Mouse (Mus musculus) T-cell, adult 2 months (primary cell): ENCODE measurements around the gene Cd5l.

ENCODE experiments used
- DNase-seq: peaks from one replicate; pipeline ENCODE4 v3.0.0; 2022; ENCODE audit warnings: low spot score

Cd5l gene

DNA sequence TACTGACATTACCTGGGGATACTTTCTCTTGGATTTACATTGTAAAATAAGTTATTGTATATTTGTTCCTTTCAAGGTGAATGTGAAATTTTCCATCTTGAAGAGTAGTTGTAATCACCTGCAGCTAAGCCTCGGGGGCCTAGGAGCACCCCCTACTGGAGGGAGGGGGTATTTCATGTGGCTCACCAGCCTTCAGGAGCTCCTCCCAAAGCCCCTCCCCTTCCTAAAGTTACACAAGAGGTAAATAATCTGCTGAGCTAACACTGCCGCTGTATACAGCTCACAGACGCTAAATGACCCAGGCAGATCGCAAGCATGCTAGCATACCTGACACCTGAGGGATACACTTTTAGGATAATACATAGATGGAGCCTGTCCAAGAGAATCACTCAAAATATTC, 50.5 kb downstream of the Cd5l start:
- DNase-seq = peak; percentile 59

DNA sequence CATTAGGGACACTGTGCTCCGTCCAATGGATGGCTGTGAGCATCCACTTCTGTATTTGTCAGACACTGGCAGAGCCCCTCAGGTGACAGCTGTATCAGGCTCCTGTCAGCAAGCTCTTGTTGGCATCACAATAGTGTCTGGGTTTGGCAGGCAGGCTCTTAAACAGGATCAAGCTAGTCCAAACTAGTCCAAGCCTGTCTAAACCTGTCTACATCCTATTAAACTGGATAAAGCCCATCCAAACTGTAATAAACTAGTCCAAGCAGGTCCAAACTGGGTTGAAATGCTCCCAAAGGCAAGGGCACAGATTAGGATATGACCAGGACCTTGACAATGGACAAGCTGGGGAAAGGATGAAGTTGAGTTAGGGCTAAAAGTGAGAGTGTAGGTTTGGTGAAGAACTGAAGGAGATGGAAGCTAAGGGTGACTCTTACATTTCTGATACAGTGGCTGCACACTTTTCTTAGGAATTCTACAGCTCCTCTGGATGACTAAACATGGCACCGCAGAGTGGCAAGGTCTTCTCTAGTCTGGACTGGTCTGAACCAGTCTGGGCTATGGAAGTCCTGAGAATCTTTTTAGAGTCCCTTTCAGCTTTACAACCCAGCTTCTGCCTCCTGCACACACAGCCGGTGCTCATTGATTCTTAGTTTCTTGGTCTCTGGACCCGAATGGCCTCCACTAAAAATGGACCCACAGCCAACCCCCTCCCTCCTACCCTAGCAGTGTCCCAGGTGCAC, 51.7 kb downstream of the Cd5l start:
- DNase-seq = no peak

DNA sequence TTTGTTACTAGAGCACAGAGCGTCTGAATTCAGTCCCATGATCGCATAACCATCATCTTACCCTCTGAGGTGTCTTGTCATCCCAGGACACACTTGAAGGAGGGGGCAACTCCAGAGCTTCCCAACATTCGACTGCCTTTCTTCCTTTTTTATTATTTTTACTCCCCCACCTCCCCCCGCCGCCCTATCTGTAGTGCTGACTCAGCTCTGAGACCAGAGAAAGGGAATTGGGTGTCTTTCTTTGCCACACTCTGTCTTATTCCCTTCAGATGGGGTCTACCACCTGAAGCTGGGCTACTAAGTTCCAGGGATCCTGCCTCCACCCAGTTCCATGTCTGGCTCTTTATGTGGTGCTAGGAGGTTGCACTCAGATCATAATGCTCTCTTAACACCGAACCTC, 52.9 kb downstream of the Cd5l start:
- no peak for DNase-seq

DNA sequence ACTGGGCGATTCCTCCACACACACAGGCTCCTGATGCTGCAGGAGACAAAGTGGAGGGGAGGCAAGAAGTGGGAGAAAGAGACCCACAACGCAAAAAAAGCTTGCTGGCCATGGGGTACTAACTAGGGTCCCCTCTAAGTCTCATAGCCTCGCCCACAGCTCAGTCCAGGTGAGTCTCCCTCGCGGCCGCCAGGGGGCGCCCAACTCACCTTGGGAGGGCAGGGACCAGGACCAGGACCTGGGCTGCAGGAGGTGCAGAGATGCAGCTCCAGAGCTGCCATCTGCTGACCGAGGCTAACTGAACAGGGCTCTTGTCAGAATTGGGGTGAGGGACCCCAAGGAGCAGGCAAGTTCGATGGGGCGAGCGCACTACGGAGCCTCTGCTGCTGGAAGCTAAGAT, 53.5 kb downstream of the Cd5l start:
- peak; percentile 56 for DNase-seq

DNA sequence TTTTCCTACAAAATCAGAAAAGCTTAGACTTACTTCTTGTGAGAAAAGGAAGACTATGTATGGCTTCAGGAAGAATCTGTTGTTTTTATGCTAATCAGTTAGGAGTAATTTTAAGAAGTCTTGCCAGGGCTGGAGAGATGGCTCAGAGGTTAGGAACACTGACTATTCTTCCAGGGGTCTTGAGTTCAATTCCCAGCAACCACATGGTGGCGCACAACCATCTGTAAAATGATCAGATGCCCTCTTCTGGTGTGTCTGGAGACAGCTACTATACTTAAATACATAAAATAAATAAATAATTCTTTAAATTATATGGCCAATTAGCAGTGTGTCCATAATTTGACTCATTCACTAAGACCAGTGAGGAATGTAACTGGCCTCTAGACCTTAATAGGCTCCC, 63.0 kb downstream of the Cd5l start:
- DNase-seq = no peak
